Mouse (Mus musculus): Measurements from ENCODE around the gene Asphd2.

DNA sequence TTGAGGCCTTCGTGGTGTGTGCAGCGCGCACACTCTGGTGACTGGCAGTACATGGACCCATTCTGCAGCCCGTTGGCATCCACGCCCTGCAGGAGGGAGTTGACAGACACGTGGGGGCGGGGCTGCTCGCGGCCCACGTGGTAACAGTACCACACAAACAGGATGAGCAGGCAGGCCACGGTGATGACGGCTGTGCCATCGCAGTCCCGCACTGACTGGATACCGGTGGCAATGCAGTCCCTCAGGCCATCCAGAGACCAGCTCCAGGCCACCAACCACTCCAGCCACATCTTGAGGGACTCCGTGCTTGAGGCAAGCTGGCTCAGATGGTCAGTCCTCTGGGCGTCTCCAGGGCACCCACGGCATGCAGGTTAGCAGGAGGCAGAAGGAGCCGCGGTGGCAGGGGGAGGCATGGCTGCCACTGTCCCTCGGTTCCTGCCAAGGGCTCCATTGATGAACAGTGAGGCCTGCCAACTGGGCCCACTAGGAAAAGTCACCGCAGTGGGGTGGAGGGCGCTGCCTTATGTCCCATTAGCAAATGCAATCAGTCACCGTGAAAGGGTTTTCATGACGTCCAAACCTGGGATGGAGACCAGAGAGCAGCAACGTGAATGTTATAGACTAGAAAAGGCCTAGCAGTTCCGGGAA lies 2.9 kb downstream of the Asphd2 start:
- TF ChIP-seq CTCF (IDR thresholded peaks at IDR 0.05; ENCODE audit: low read depth, low read length) (no peak), POLR2AphosphoS5 (IDR thresholded peaks at IDR 0.05; ENCODE audit: insufficient replicate concordance, low read depth, low read length) (no peak), TAL1 (conservative IDR thresholded peaks at IDR 0.05; ENCODE audit: low read depth, low read length) (no peak)

All from G1E (cell line).